Mouse (Mus musculus) midbrain, embryonic 15.5 days (tissue): ENCODE measurements at regions not wholly inside any gene's neighbourhood (a gene's known extent, or its start where the extent isn't known, plus 50 kb on each side); places are given as distances from the start of the nearest gene placed in this dataset.
"Not testable (repeated sequence)": the region's sequence is repeated elsewhere in the genome, so short reads cannot be mapped to it uniquely, and the experiment has no call there.

Experiments
- ATAC-seq: fragments of 200-750 bp; cut with Nextera tagmentation; replicated peaks from 2 replicates; pipeline ENCODE4 v1.8.0; 2017; ENCODE audit warnings: moderate TSS enrichment
- H3K27ac ChIP-seq: fragments of 300-500 bp; sonication (generic); 2 replicates; pipeline ENCODE4 v1.5.1; 2015; ENCODE audit warnings: mild to moderate bottlenecking, inconsistent platforms
- H3K27me3 ChIP-seq: fragments of 300-500 bp; sonication (generic); replicated peaks from 2 replicates; pipeline ENCODE4 v1.6.1; 2015; ENCODE audit warnings: inconsistent platforms
- H3K36me3 ChIP-seq: fragments of 300-500 bp; sonication (generic); replicated peaks from 2 replicates; pipeline ENCODE4 v1.6.1; 2015; ENCODE audit warnings: inconsistent platforms
- H3K4me1 ChIP-seq: fragments of 300-500 bp; sonication (generic); 2 replicates; pipeline ENCODE4 v1.6.1; 2015; ENCODE audit warnings: inconsistent platforms
- H3K4me2 ChIP-seq: fragments of 300-500 bp; sonication (generic); 2 replicates; pipeline ENCODE4 v1.6.1; 2015; ENCODE audit warnings: inconsistent platforms, mild to moderate bottlenecking, moderate library complexity
- H3K4me3 ChIP-seq: fragments of 300-500 bp; sonication (generic); 2 replicates; pipeline ENCODE4 v1.5.1; 2015; ENCODE audit warnings: mild to moderate bottlenecking, inconsistent platforms
- H3K9ac ChIP-seq: fragments of 300-500 bp; sonication (generic); 2 replicates; pipeline ENCODE4 v1.6.1; 2015; ENCODE audit warnings: mild to moderate bottlenecking, inconsistent platforms
- H3K9me3 ChIP-seq: fragments of 300-500 bp; sonication (generic); 2 replicates; pipeline ENCODE4 v1.6.1; 2016; ENCODE audit warnings: inconsistent platforms
- WGBS: fragments of 180-500 bp; shearing (Covaris S2); methylation state at CpG from one replicate; pipeline ENCODE4 v1.1.7; 2015; ENCODE audit warnings: mixed read lengths; 5-methylcytosine and 5-hydroxymethylcytosine counted together

DNA sequence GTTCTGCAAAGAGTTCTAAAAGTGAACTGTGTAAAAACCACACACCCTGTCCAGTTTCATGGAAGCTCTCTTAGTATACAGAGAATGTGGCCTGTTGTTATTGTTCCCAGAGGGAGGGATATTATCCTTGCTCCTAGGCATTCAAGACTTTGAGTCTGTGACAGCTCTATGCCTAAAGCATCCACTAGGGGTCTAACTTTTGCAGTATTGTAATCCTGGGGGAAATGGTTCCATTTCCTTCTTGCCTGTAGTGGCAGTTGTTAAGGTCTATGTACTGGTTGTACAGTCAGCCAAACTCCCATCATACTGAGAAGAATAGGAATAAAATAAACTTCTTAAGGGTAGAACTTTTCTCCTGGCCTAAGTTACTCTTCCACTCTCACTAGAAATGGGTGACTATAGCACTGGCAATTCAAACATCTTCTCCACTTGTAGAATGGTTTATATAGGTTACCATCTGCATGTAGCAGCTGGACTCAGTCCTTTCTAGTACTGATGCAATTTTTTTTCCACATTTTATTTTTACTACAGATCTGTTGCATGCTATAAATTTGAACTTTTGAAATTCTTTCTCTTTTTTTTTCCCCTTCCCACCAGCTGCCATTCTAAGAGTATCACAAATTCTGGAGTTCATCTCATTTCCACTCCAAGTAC, 51.4 kb upstream of the Dpt start:
- H3K4me1 ChIP-seq: no peaks in the 10 kb centered on the region
- H3K27ac ChIP-seq: no peak overlapping the region
- no peak overlapping the region for H3K4me3 ChIP-seq
- no peaks in the 10 kb centered on the region for H3K9me3 ChIP-seq
- H3K4me2 ChIP-seq: no peak overlapping the region
- H3K27me3 ChIP-seq: no peaks in the 10 kb centered on the region
- ATAC-seq: no peak
- H3K9ac ChIP-seq: no peak overlapping the region
- no peaks in the 10 kb centered on the region for H3K36me3 ChIP-seq

DNA sequence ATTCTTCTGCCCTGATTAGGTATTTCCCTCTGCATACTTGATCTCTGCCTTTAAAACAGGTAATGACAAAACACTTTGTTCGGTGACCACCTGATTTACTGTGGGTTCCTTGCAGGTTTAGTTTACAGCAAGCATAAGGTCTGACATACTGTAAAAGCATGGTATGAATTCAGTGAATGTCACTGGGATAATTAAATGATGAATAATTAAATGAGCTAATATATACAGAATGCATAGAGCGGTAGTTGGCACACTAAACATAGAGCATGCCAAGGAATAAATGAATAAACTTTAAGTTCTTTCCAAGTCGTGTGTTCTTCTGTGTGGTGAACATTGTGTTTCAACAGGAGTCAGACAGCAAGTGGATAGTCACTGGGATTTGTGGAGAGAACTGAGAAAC, 51.9 kb upstream of the Dpt start:
- ATAC-seq: no peak
- WGBS: 77% methylated on average over 3 of the region's 3 CpGs
- no peak overlapping the region for H3K27ac ChIP-seq
- no peaks in the 10 kb centered on the region for H3K36me3 ChIP-seq
- H3K9ac ChIP-seq: no peak overlapping the region
- no peaks in the 10 kb centered on the region for H3K9me3 ChIP-seq
- no peak overlapping the region for H3K4me3 ChIP-seq
- no peak overlapping the region for H3K4me2 ChIP-seq
- H3K27me3 ChIP-seq: no peaks in the 10 kb centered on the region
- H3K4me1 ChIP-seq: no peaks in the 10 kb centered on the region

DNA sequence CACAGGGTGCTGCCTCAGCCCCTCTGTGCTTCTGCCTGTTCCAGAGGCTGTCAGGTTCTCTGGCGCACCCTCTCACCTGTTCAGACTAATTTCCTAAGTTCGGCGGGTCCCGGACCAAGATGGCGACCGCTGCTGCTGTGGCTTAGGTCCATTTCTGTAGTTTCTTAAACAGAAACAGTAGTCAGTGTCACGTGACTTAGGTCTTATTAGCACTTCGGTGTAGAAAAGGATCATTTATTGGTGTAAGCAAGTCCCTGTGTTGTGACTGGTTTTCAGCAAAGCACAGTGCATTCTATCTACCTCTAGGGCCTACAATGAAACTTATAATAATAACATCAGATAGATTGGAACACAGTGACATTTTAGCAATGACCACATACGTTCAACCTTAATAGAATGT, 53.5 kb upstream of the Dpt start:
- not testable (repeated sequence) for H3K4me1 ChIP-seq, H3K9me3 ChIP-seq, H3K27me3 ChIP-seq, H3K4me2 ChIP-seq, ATAC-seq, H3K27ac ChIP-seq, H3K36me3 ChIP-seq, H3K4me3 ChIP-seq, H3K9ac ChIP-seq
- 95% methylated on average over 9 of the region's 9 CpGs for WGBS

DNA sequence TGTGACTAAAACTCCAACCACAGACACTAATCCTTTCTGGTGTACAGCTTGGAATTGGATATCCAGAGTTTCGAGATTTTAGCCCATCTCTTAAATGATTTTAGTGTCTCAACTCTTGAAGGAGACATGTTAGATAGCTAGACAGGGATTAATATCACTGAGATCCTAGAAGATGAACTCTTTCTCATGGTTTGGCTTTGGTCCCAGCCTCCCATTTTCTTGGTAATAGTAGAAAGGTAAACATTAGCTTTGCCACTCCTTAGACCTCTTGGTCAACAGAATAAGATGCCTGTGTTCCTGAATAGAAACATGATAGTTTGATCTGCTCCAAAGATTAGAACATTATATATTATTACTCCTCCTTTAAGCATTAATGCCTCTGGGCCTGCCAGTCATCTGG, 60.8 kb upstream of the Dpt start:
- Histone ChIP-seq H3K27ac (no peak overlapping the region), H3K27me3 (no peaks in the 10 kb centered on the region), H3K4me1 (no peaks in the 10 kb centered on the region), H3K36me3 (no peaks in the 10 kb centered on the region), H3K4me3 (no peak overlapping the region), H3K4me2 (no peak overlapping the region), H3K9ac (no peak overlapping the region), H3K9me3 (no peaks in the 10 kb centered on the region; the same call in 1 of the 2 replicates)
- 81% methylated on average over 1 of the region's 1 CpGs for WGBS
- no peak for ATAC-seq

DNA sequence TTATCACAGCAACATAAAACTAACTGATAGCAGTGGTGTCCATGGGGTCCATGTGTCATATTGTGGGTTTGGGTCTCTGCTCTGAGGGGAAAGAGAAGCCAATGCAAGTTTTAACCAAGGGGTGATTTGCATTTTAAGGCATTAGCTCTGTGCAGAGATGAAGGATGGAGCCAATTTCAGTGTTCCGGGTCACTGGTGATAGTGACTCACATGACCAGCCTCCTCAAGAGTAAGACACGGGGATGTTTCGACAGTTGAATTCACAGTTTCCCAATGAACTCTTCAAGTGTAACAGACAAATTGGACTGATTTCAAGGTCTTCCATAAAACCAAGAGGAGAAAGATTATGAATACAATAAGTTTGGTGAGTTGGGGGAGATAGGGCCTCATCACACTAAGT, 62.7 kb upstream of the Dpt start:
- Histone ChIP-seq H3K27me3 (no peaks in the 10 kb centered on the region), H3K4me3 (no peak overlapping the region), H3K36me3 (no peaks in the 10 kb centered on the region), H3K27ac (no peak overlapping the region), H3K9ac (no peak overlapping the region), H3K4me2 (no peak overlapping the region), H3K4me1 (no peaks in the 10 kb centered on the region), H3K9me3 (no peaks in the 10 kb centered on the region; the same call in 1 of the 2 replicates)
- no peak for ATAC-seq
- 77% methylated on average over 3 of the region's 3 CpGs for whole genome bisulfite sequencing

DNA sequence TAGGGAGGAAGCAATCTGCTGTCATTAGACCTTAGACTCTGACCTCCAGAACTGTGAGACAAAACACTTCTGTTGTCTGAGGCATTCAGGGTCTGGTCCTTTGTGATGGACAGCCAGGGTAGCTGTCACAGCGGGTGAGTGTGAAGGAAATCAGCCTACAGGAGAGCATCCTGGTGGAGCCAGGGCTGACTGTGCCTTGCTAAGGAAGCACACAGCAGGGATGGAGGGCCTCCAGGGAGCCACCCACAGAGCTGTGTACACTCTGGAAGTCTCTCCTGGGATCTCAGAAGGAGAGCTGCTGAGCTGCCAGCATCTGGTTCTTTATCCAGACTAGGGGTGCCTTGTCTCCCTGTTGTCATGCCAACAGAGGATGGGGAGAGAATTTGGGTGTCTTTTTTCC, 74.4 kb upstream of the Dpt start:
- no peaks in the 10 kb centered on the region for H3K36me3 ChIP-seq
- H3K4me3 ChIP-seq: no peak overlapping the region
- no peak overlapping the region for H3K27ac ChIP-seq
- H3K27me3 ChIP-seq: no peaks in the 10 kb centered on the region
- 10% methylated on average over 1 of the region's 1 CpGs for WGBS
- no peak overlapping the region for H3K4me2 ChIP-seq
- H3K9me3 ChIP-seq: no peaks in the 10 kb centered on the region
- ATAC-seq: no peak
- no peak overlapping the region for H3K9ac ChIP-seq
- H3K4me1 ChIP-seq: peaks cover 4% of the 10 kb centered on the region; the same call in 1 of the 2 replicates

DNA sequence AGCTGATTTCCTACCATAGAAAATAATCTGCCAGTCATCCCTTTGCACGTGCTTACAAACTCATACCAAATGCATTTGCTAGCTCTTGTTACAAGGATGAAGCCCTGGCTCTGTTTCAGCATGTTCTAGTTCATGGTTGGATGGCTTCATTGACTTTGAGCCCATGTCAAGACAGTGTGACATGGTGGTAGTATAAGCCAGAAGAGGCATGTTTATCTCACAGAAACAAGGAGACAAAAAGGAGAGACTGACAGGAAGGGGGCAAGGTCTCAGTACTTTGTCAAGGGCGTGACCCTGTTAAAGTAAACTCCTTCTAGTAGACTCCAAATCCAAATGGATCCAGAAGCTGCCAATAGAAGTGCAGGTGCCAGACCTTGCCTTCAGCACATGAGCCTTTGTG, 81.5 kb upstream of the Dpt start:
- Histone ChIP-seq H3K27ac (no peak overlapping the region), H3K4me1 (no peaks in the 10 kb centered on the region), H3K36me3 (no peaks in the 10 kb centered on the region), H3K4me3 (no peak overlapping the region), H3K9me3 (no peaks in the 10 kb centered on the region), H3K4me2 (no peak overlapping the region), H3K9ac (no peak overlapping the region), H3K27me3 (no peaks in the 10 kb centered on the region)
- no peak for ATAC-seq
- 69% methylated on average over 2 of the region's 2 CpGs for WGBS

DNA sequence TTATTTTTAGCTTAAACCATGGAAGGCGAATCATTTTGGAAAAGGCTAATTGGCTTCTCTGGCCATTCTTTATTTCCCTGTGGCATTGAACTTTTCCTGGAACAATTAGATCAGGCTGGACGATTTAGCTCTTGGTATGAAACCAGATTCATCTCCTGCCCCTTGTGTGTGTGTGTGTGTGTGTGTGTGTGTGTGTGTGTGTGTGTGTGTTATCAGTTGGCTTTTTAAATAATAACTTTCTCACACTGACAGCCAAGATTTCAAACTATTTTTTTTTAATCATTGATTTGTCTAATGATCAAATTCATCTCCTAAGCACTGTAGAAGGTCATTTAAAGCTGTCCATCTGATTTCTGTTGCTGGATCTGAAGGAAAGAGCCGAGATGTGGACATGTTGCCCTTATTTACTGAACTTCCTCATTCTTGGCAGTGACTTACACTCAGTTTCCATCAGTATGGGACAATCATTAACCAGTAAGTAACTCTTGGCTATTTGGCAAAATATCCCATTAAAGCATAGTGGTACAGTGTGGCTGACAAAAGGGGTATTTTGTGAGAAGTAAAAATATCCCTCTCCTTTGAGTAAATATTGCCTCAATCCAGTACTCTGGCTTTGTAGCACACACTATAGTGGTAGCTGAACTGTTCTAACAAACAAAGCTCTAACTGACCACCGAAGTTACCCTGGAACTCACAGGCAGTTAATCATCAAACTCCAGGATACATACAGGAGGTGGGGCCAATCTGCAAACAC, 82.5 kb upstream of the Dpt start:
- H3K4me1 ChIP-seq: no peaks in the 10 kb centered on the region
- no peak overlapping the region for H3K9ac ChIP-seq
- no peaks in the 10 kb centered on the region for H3K27me3 ChIP-seq
- H3K4me2 ChIP-seq: no peak overlapping the region
- H3K27ac ChIP-seq: no peak overlapping the region
- H3K4me3 ChIP-seq: no peak overlapping the region
- no peak for ATAC-seq
- 82% methylated on average over 4 of the region's 4 CpGs for WGBS
- H3K9me3 ChIP-seq: no peaks in the 10 kb centered on the region
- H3K36me3 ChIP-seq: no peaks in the 10 kb centered on the region

DNA sequence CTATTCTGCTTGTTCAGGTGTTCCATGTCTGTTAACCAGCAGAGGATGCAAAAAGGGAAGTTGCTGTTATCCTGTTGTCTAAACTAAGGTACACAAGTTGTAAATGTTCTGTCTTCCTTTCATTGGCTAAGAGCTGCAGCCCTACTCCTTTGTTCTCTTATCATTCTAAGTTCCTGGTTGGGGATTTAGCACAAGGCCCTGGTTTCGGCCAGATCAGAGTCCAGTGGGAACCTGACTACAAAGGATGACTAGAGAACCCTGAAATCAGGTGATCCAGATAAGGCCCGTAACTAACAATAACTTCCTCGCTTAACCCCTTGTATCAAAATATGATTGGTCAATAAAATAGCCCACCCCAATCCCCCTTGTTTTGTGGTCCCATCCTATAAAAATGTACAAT, 83.9 kb upstream of the Dpt start:
- 84% methylated on average over 3 of the region's 3 CpGs for WGBS
- Histone ChIP-seq H3K27ac (no peak overlapping the region), H3K4me2 (no peak overlapping the region), H3K4me1 (no peaks in the 10 kb centered on the region), H3K9me3 (no peaks in the 10 kb centered on the region), H3K9ac (no peak overlapping the region), H3K4me3 (no peak overlapping the region), H3K27me3 (no peaks in the 10 kb centered on the region), H3K36me3 (no peaks in the 10 kb centered on the region)
- no peak for ATAC-seq

DNA sequence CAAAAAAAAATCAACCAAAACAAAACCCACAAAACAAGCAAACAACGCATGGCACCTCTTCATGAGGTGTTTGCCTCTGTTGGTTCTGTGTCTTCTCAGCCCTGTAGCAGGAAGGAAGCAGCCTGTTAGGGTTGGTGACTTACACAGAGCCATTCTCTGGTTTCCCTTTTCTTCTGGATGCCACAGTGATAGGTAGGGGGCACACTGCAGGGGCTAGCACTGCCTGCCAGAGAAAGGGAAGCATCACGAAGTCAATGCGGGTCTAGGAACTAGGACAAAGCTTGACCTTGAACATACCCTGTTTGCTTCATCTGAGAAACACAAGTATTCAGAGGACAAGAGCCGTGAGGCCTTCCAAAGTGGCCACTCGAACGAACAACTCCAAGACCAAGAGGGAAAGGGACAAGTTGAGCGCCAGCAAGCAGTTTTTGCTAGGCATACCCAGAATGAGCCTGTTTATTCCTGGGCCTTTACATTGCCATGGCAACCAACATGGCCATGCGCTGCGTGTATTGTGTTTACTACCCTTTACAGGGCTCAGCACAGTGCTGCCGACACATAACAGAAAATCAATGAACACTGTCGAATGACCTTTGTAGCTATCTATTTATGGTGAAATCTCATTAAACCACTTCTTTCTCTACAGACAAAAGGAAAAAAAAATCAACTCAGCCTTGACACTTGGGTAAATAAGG, 91.9 kb upstream of the Dpt start:
- H3K9ac ChIP-seq: no peak overlapping the region
- WGBS: 25% methylated on average over 11 of the region's 11 CpGs
- peak overlapping the region; percentile 49; the same call in 1 of the 2 replicates for H3K27ac ChIP-seq
- peaks cover 7% of the 10 kb centered on the region for H3K4me1 ChIP-seq
- H3K4me3 ChIP-seq: no peak overlapping the region
- no peaks in the 10 kb centered on the region for H3K36me3 ChIP-seq
- ATAC-seq: peak; percentile 99
- H3K9me3 ChIP-seq: no peaks in the 10 kb centered on the region
- H3K4me2 ChIP-seq: peak overlapping the region; percentile 22
- H3K27me3 ChIP-seq: no peaks in the 10 kb centered on the region

DNA sequence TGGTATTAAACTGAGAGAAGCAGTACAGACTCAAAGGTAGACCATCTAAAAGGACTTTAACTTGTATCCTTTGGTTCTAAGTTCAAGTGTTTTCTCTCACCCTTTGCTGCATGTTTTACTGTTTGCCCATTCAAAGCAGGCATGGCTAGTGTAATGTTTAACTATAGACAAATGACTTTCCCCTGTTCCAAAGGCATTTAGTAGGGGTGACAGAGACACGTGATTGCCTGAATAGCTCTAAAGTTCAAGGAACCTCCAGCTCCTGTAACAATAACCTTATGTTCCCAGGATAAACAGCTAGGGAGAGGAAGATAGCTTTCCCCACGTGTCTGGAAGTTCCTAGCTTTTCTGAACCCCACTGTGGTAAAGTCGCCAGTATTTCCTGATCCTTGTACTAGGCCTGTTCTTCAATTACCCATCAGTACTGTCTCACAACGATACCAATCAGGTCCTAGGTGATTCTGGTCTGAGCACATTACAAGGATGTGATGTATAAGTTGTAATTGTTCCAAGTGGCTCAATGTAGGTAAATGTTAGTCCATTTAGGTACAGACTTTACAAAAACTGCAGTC, 92.8 kb upstream of the Dpt start:
- WGBS: 71% methylated on average over 4 of the region's 4 CpGs
- ATAC-seq: no peak
- Histone ChIP-seq H3K4me3 (no peak overlapping the region), H3K27ac (no peak overlapping the region), H3K4me2 (no peak overlapping the region), H3K9me3 (no peaks in the 10 kb centered on the region), H3K4me1 (peaks cover 7% of the 10 kb centered on the region), H3K36me3 (no peaks in the 10 kb centered on the region), H3K27me3 (no peaks in the 10 kb centered on the region), H3K9ac (no peak overlapping the region)

DNA sequence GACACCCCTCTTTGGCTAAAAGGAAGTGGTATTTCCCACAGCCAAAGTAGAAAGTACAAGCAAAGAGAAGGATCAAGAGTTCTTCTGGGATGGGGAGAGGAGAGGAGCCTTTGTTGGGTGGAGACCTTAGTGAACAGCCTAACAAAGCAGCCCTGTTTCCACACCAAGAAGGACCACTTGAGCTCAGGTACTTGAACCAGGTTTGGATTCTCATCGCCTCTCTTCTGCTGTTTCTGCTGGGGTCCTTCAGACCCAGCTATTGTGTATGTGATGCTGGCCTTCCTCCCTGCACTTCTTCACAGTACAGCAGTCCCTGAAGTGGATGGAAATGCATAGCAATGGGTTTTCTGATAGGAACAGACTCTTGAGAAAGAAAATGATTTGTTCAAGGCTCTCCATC, 106.4 kb upstream of the Dpt start:
- H3K4me1 ChIP-seq: no peaks in the 10 kb centered on the region
- no peaks in the 10 kb centered on the region for H3K36me3 ChIP-seq
- H3K4me3 ChIP-seq: no peak overlapping the region
- H3K9ac ChIP-seq: no peak overlapping the region
- ATAC-seq: no peak
- no peaks in the 10 kb centered on the region for H3K9me3 ChIP-seq
- 85% methylated on average over 1 of the region's 1 CpGs for WGBS
- H3K27me3 ChIP-seq: no peaks in the 10 kb centered on the region
- no peak overlapping the region for H3K27ac ChIP-seq
- no peak overlapping the region for H3K4me2 ChIP-seq
